Mouse (Mus musculus): ENCODE data around the gene Tmem151a. TPM values are rescaled to one million over a fixed set of nuclear protein-coding genes. Genes with fewer than 3 reads are reported as not detected.

Tmem151a gene
- polyA plus RNA-seq, 2 experiments: 0.96 to 2.1 TPM

- no peak for DNase-seq (ENCODE audit: low spot score)
- Histone ChIP-seq H3K36me3 (ENCODE audit: control insufficient read depth, insufficient read depth, low read length) (no peaks in the 10 kb centered on the region), H3K9ac (ENCODE audit: low read depth, low read length, severe bottlenecking) (no peak overlapping the region), H3K27ac (replicated peaks; ENCODE audit: low read depth, low read length) (no peak overlapping the region), H3K4me1 (ENCODE audit: control insufficient read depth, insufficient read depth, low read length) (peaks cover 42% of the 10 kb centered on the region), H3K4me3 (replicated peaks; ENCODE audit: low read length) (no peak overlapping the region), H3K9me3 (ENCODE audit: control insufficient read depth, low read length) (no peaks in the 10 kb centered on the region), H3K27me3 (ENCODE audit: control insufficient read depth, insufficient read depth, low read length) (no peaks in the 10 kb centered on the region), H3K4me2 (replicated peaks; ENCODE audit: low read depth, low read length, severe bottlenecking) (no peak overlapping the region)
- no peak for ATAC-seq (ENCODE audit: low FRiP score, low read depth)
- no peak for TF ChIP-seq POLR2A (IDR thresholded peaks at IDR 0.05; ENCODE audit: borderline replicate concordance, extremely low read depth, insufficient read depth, insufficient read length)
- 69% methylated on average over 7 of the region's 7 CpGs for WGBS
Measured at GRCm38 (mm10) chr19:5065104-5065503, 20.2 kb downstream of the Tmem151a start.

GRCm38 (mm10) chr19:5062446-5062845 lies 22.9 kb downstream of the Tmem151a start:
- H3K36me3 ChIP-seq (ENCODE audit: control insufficient read depth, insufficient read depth, low read length): no peaks in the 10 kb centered on the region
- H3K4me2 ChIP-seq (replicated peaks; ENCODE audit: low read depth, low read length, severe bottlenecking): no peak overlapping the region
- H3K27ac ChIP-seq (replicated peaks; ENCODE audit: low read depth, low read length): no peak overlapping the region
- no peaks in the 10 kb centered on the region for H3K27me3 ChIP-seq (ENCODE audit: control insufficient read depth, insufficient read depth, low read length)
- DNase-seq (ENCODE audit: low spot score): no peak
- H3K9me3 ChIP-seq (ENCODE audit: control insufficient read depth, low read length): no peaks in the 10 kb centered on the region
- no peak overlapping the region for H3K9ac ChIP-seq (ENCODE audit: low read depth, low read length, severe bottlenecking)
- no peak for TF ChIP-seq POLR2A (IDR thresholded peaks at IDR 0.05; ENCODE audit: borderline replicate concordance, extremely low read depth, insufficient read depth, insufficient read length)
- no peak for ATAC-seq (ENCODE audit: low FRiP score, low read depth)
- H3K4me1 ChIP-seq (ENCODE audit: control insufficient read depth, insufficient read depth, low read length): peaks cover 42% of the 10 kb centered on the region
- 43% methylated on average over 6 of the region's 6 CpGs for WGBS
- no peak overlapping the region for H3K4me3 ChIP-seq (replicated peaks; ENCODE audit: low read length)

- H3K27me3 ChIP-seq (ENCODE audit: control insufficient read depth, insufficient read depth, low read length): no peaks in the 10 kb centered on the region
- H3K9me3 ChIP-seq (ENCODE audit: control insufficient read depth, low read length): no peaks in the 10 kb centered on the region
- DNase-seq (ENCODE audit: low spot score) (no peak), ATAC-seq (ENCODE audit: low FRiP score, low read depth) (no peak)
- TF ChIP-seq POLR2A (IDR thresholded peaks at IDR 0.05; ENCODE audit: borderline replicate concordance, extremely low read depth, insufficient read depth, insufficient read length): no peak
- peaks cover 38% of the 10 kb centered on the region for H3K4me1 ChIP-seq (ENCODE audit: control insufficient read depth, insufficient read depth, low read length)
- H3K4me2 ChIP-seq (replicated peaks; ENCODE audit: low read depth, low read length, severe bottlenecking): no peak overlapping the region
- WGBS: 88% methylated on average over 5 of the region's 5 CpGs
- H3K27ac ChIP-seq (replicated peaks; ENCODE audit: low read depth, low read length): no peak overlapping the region
- no peak overlapping the region for H3K4me3 ChIP-seq (replicated peaks; ENCODE audit: low read length)
- H3K36me3 ChIP-seq (ENCODE audit: control insufficient read depth, insufficient read depth, low read length): no peaks in the 10 kb centered on the region
- H3K9ac ChIP-seq (ENCODE audit: low read depth, low read length, severe bottlenecking): no peak overlapping the region
Measured at GRCm38 (mm10) chr19:5062041-5062440, 23.3 kb downstream of the Tmem151a start.

GRCm38 (mm10) chr19:5060365-5061330 lies 24.7 kb downstream of the Tmem151a start:
- ATAC-seq (ENCODE audit: low FRiP score, low read depth): peak; percentile 29
- H3K27me3 ChIP-seq (ENCODE audit: control insufficient read depth, insufficient read depth, low read length): no peaks in the 10 kb centered on the region

GRCm38 (mm10) chr19:5058801-5059771 lies 26.2 kb downstream of the Tmem151a start:
- H3K9me3 ChIP-seq (ENCODE audit: control insufficient read depth, low read length): no peaks in the 10 kb centered on the region
- ATAC-seq (ENCODE audit: low FRiP score, low read depth) (no peak), DNase-seq (ENCODE audit: low spot score) (no peak)
- TF ChIP-seq POLR2A (IDR thresholded peaks at IDR 0.05; ENCODE audit: borderline replicate concordance, extremely low read depth, insufficient read depth, insufficient read length): no peak
- H3K4me2 ChIP-seq (replicated peaks; ENCODE audit: low read depth, low read length, severe bottlenecking): no peak overlapping the region
- no peak overlapping the region for H3K4me3 ChIP-seq (replicated peaks; ENCODE audit: low read length)
- no peak overlapping the region for H3K27ac ChIP-seq (replicated peaks; ENCODE audit: low read depth, low read length)
- H3K27me3 ChIP-seq (ENCODE audit: control insufficient read depth, insufficient read depth, low read length): no peaks in the 10 kb centered on the region
- 0 out of 2 replicates have a peak overlapping the region, but pooled peaks have one; percentile 16 for H3K9ac ChIP-seq (ENCODE audit: low read depth, low read length, severe bottlenecking)
- H3K36me3 ChIP-seq (ENCODE audit: control insufficient read depth, insufficient read depth, low read length): no peaks in the 10 kb centered on the region
- peaks cover 33% of the 10 kb centered on the region for H3K4me1 ChIP-seq (ENCODE audit: control insufficient read depth, insufficient read depth, low read length)
- 22% methylated on average over 10 of the region's 10 CpGs for WGBS

More at GRCm38 (mm10) chr19:5060365-5061330, 24.7 kb downstream of the Tmem151a start:
- peaks cover 37% of the 10 kb centered on the region for H3K4me1 ChIP-seq (ENCODE audit: control insufficient read depth, insufficient read depth, low read length)
- no peaks in the 10 kb centered on the region for H3K9me3 ChIP-seq (ENCODE audit: control insufficient read depth, low read length)
- no peak overlapping the region for H3K4me3 ChIP-seq (replicated peaks; ENCODE audit: low read length)
- 0 out of 2 replicates have a peak overlapping the region, but pooled peaks have one; percentile 38 for H3K27ac ChIP-seq (replicated peaks; ENCODE audit: low read depth, low read length)
- no peaks in the 10 kb centered on the region for H3K36me3 ChIP-seq (ENCODE audit: control insufficient read depth, insufficient read depth, low read length)
- WGBS: 31% methylated on average over 5 of the region's 5 CpGs
- no peak overlapping the region for H3K9ac ChIP-seq (ENCODE audit: low read depth, low read length, severe bottlenecking)
- DNase-seq (ENCODE audit: low spot score): no peak
- TF ChIP-seq POLR2A (IDR thresholded peaks at IDR 0.05; ENCODE audit: borderline replicate concordance, extremely low read depth, insufficient read depth, insufficient read length): no peak
- H3K4me2 ChIP-seq (replicated peaks; ENCODE audit: low read depth, low read length, severe bottlenecking): no peak overlapping the region

Data from limb, embryonic 14.5 days (tissue).